Mouse (Mus musculus): ENCODE measurements around the gene Gm47969. TPM values are rescaled to one million over a fixed set of nuclear protein-coding genes. Genes with fewer than 3 reads are reported as not detected.

Gene Gm47969
- polyA plus RNA-seq, 1 experiment, result not detected

DNA sequence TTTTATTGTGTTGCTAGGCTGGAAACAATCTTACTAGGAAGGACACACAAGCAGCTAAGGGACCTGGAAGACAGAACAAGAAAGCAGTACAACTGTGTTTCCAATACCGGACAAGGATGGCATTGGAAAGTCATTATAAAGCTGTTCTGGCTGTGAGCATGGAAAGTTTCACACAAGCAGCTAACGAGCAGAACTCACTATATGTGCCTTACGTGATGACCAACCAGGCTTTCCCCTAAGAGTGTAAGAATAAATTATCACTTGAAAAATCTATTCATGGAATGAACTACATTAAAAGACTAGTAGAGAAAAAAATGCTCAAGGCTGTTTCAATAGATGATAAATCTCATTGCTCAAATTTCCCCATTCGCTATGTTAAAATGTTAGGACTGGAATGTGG, 21.8 kb downstream of the Gm47969 start:
- H3K36me3 ChIP-seq (ENCODE audit: control insufficient read depth), result no peaks in the 10 kb centered on the region
- H3K9me3 ChIP-seq (ENCODE audit: control insufficient read depth, low read length), result no peaks in the 10 kb centered on the region
- H3K4me1 ChIP-seq (ENCODE audit: control insufficient read depth), result no peaks in the 10 kb centered on the region
- TF ChIP-seq GATA1 (IDR thresholded peaks at IDR 0.05; ENCODE audit: low read length), result no peak
- no peak for TF ChIP-seq TAL1 (IDR thresholded peaks at IDR 0.05; ENCODE audit: low read length)
- no peaks in the 10 kb centered on the region for H3K27me3 ChIP-seq (ENCODE audit: control insufficient read depth)
- H3K4me3 ChIP-seq (replicated peaks), result no peak overlapping the region

- H3K4me3 ChIP-seq (replicated peaks), result no peak overlapping the region
- no peaks in the 10 kb centered on the region for H3K36me3 ChIP-seq (ENCODE audit: control insufficient read depth)
- no peaks in the 10 kb centered on the region for H3K9me3 ChIP-seq (ENCODE audit: control insufficient read depth, low read length)
- H3K27me3 ChIP-seq (ENCODE audit: control insufficient read depth), result no peaks in the 10 kb centered on the region
- TF ChIP-seq GATA1 (IDR thresholded peaks at IDR 0.05; ENCODE audit: low read length) (no peak), TAL1 (IDR thresholded peaks at IDR 0.05; ENCODE audit: low read length) (no peak)
- no peaks in the 10 kb centered on the region for H3K4me1 ChIP-seq (ENCODE audit: control insufficient read depth)
Observed at GRCm38 (mm10) chr1:83067205-83067604, 22.5 kb downstream of the Gm47969 start.

DNA sequence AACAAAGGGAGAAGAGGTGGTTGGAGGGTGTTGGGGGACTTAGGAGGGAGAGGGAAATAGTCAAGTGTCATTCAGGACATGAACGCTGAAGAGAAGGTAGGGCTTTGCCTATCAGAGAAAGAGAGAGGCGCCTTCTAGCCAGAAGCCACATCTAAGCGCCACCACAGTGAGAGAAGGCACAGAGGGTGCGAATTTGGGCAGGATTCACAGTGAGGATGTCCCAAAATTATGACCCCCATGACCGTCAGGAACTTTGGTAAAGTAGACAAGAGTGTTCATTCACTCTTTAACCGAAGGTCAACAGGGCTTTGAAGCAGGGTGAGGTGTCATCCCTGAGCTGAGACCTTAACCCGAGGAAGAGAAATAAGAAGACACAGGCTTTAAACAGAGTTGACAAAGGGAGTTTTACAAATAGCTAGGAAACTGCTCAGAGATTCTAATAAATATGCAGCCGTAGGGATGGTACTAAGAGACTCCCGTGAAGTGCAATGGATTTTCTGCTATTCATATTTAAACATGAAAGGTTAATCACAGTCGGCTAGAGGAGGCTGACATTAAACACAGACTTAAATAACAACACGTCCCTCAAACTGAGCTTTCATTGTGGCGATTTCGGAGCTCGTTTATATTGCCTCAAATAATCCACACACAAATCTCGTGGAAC, 30.9 kb downstream of the Gm47969 start:
- H3K4me3 ChIP-seq (replicated peaks), result no peak overlapping the region
- H3K27me3 ChIP-seq (ENCODE audit: control insufficient read depth), result no peaks in the 10 kb centered on the region
- no peak for TF ChIP-seq GATA1 (IDR thresholded peaks at IDR 0.05; ENCODE audit: low read length)
- no peak for TF ChIP-seq TAL1 (IDR thresholded peaks at IDR 0.05; ENCODE audit: low read length)
- H3K4me1 ChIP-seq (ENCODE audit: control insufficient read depth), result no peaks in the 10 kb centered on the region
- no peaks in the 10 kb centered on the region for H3K9me3 ChIP-seq (ENCODE audit: control insufficient read depth, low read length)
- H3K36me3 ChIP-seq (ENCODE audit: control insufficient read depth), result no peaks in the 10 kb centered on the region

GRCm38 (mm10) chr1:83076190-83076917, 31.6 kb downstream of the Gm47969 start:
- no peak for TF ChIP-seq TAL1 (IDR thresholded peaks at IDR 0.05; ENCODE audit: low read length)
- no peak for TF ChIP-seq GATA1 (IDR thresholded peaks at IDR 0.05; ENCODE audit: low read length)
- Histone ChIP-seq H3K4me3 (replicated peaks) (no peak overlapping the region), H3K27me3 (ENCODE audit: control insufficient read depth) (no peaks in the 10 kb centered on the region), H3K4me1 (ENCODE audit: control insufficient read depth) (no peaks in the 10 kb centered on the region), H3K36me3 (ENCODE audit: control insufficient read depth) (no peaks in the 10 kb centered on the region), H3K9me3 (ENCODE audit: control insufficient read depth, low read length) (no peaks in the 10 kb centered on the region)

DNA sequence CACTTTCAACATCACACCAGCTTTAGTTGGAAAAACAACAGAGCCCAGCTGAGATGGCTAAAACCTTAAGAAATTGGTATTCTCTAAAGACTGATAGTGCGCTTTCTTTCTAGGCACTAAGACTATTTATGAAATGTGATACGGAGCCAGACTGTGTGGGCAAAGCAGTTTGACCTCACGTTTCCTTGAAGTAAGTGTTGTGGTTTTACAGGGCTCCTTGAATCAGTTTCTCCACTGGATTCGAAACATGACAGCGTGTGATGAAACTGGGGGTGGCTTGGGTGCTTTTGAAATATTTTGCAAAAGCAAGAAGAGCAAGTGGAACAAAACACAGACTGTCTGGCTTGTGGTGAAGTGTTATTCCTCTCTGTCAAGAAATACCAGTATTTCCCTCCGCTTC, 32.3 kb downstream of the Gm47969 start:
- no peak overlapping the region for H3K4me3 ChIP-seq (replicated peaks)
- H3K9me3 ChIP-seq (ENCODE audit: control insufficient read depth, low read length), result no peaks in the 10 kb centered on the region
- no peaks in the 10 kb centered on the region for H3K4me1 ChIP-seq (ENCODE audit: control insufficient read depth)
- H3K36me3 ChIP-seq (ENCODE audit: control insufficient read depth), result no peaks in the 10 kb centered on the region
- H3K27me3 ChIP-seq (ENCODE audit: control insufficient read depth), result no peaks in the 10 kb centered on the region
- no peak for TF ChIP-seq GATA1 (IDR thresholded peaks at IDR 0.05; ENCODE audit: low read length)

- no peaks in the 10 kb centered on the region for H3K9me3 ChIP-seq (ENCODE audit: control insufficient read depth, low read length)
- no peaks in the 10 kb centered on the region for H3K36me3 ChIP-seq (ENCODE audit: control insufficient read depth)
- H3K27me3 ChIP-seq (ENCODE audit: control insufficient read depth), result no peaks in the 10 kb centered on the region
- H3K4me3 ChIP-seq (replicated peaks), result no peak overlapping the region
- no peak for TF ChIP-seq TAL1 (IDR thresholded peaks at IDR 0.05; ENCODE audit: low read length)
- no peaks in the 10 kb centered on the region for H3K4me1 ChIP-seq (ENCODE audit: control insufficient read depth)
Observed at GRCm38 (mm10) chr1:83084790-83085189, 40.1 kb downstream of the Gm47969 start.

GRCm38 (mm10) chr1:83091268-83091667, 46.5 kb downstream of the Gm47969 start:
- no peak overlapping the region for H3K4me3 ChIP-seq (replicated peaks)
- H3K36me3 ChIP-seq (ENCODE audit: control insufficient read depth), result no peaks in the 10 kb centered on the region
- no peak for TF ChIP-seq TAL1 (IDR thresholded peaks at IDR 0.05; ENCODE audit: low read length)
- TF ChIP-seq GATA1 (IDR thresholded peaks at IDR 0.05; ENCODE audit: low read length), result no peak
- no peaks in the 10 kb centered on the region for H3K27me3 ChIP-seq (ENCODE audit: control insufficient read depth)
- no peaks in the 10 kb centered on the region for H3K9me3 ChIP-seq (ENCODE audit: control insufficient read depth, low read length)
- H3K4me1 ChIP-seq (ENCODE audit: control insufficient read depth), result no peaks in the 10 kb centered on the region

Other genes with a start within 250 kb of the Gm47969 start
- gene Agfg1, start 205.4 kb upstream of the Gm47969 start, polyA plus RNA-seq (2012), result 5.0 and 5.5 TPM in 2 replicates
- gene A030005L19Rik, start 131.6 kb upstream of the Gm47969 start, polyA plus RNA-seq (2012), result 0.12 TPM in 1 of 2 replicates, not detected in the other
- gene A030014E15Rik, start 120.0 kb upstream of the Gm47969 start, polyA plus RNA-seq (2012), result not detected in 2 replicates
- gene Gm6217, start 113.5 kb upstream of the Gm47969 start, polyA plus RNA-seq (2012), result not detected in 2 replicates
- gene A030003K21Rik, start 101.5 kb upstream of the Gm47969 start, polyA plus RNA-seq (2012), result not detected in 2 replicates
- not detected in 2 replicates for gene Gm7544, start 88.9 kb upstream of the Gm47969 start, polyA plus RNA-seq (2012)
- gene Gm47955, start 84.6 kb upstream of the Gm47969 start, polyA plus RNA-seq (2012), result not detected in 2 replicates
- gene Gm47959, start 44.4 kb upstream of the Gm47969 start, polyA plus RNA-seq (2012), result not detected in 2 replicates
- gene Slc19a3, start 6.5 kb upstream of the Gm47969 start, polyA plus RNA-seq (2012), result not detected in 2 replicates
- gene Krtap28-10, start 2.5 kb upstream of the Gm47969 start, polyA plus RNA-seq (2012), result 0.04 TPM in 1 of 2 replicates, not detected in the other
- gene A030005K14Rik, start 14.4 kb downstream of the Gm47969 start, polyA plus RNA-seq (2012), result not detected in 2 replicates
- not detected in 2 replicates for gene Krtap28-13, start 16.0 kb downstream of the Gm47969 start, polyA plus RNA-seq (2012)
- not detected in 2 replicates for gene Ccl20, start 71.8 kb downstream of the Gm47969 start, polyA plus RNA-seq (2012)
- gene Daw1, start 114.8 kb downstream of the Gm47969 start, polyA plus RNA-seq (2012), result not detected in 2 replicates